Mouse (Mus musculus) embryonic facial prominence, embryonic 11.5 days (tissue): ENCODE measurements around the gene Cald1. TPM values are rescaled to one million over a fixed set of nuclear protein-coding genes. Genes with fewer than 3 reads are reported as not detected.

ENCODE experiments used
- ATAC-seq: fragments of 200-750 bp; cut with Nextera tagmentation; replicated peaks from 2 replicates; pipeline ENCODE4 v1.8.0; 2017; ENCODE audit warnings: low read depth; ENCODE audit not compliant: insufficient number of reproducible peaks, low FRiP score, low TSS enrichment
- DNase-seq: peaks from one replicate; pipeline ENCODE4 v3.0.0-alpha.2; 2015; ENCODE audit warnings: low spot score
- H3K27ac ChIP-seq: fragments of 300-500 bp; sonication (generic); replicated peaks from 2 replicates; pipeline ENCODE4 v1.5.1; 2014; ENCODE audit warnings: mild to moderate bottlenecking, low read depth, low read length, control low read depth
- H3K27me3 ChIP-seq: fragments of 300-500 bp; sonication (generic); 2 replicates; pipeline ENCODE4 v1.6.1; 2014; ENCODE audit warnings: mild to moderate bottlenecking, low read length, moderate library complexity, mixed read lengths; ENCODE audit not compliant: control insufficient read depth, insufficient read depth
- H3K36me3 ChIP-seq: fragments of 300-500 bp; sonication (generic); replicated peaks from 2 replicates; pipeline ENCODE4 v1.6.1; 2014; ENCODE audit warnings: low read depth, mild to moderate bottlenecking, low read length, moderate library complexity, mixed read lengths; ENCODE audit not compliant: control insufficient read depth, insufficient read depth
- H3K4me1 ChIP-seq: fragments of 300-500 bp; sonication (generic); 2 replicates; pipeline ENCODE4 v1.6.1; 2014; ENCODE audit warnings: low read length, mixed read lengths; ENCODE audit not compliant: control insufficient read depth, insufficient read depth
- H3K4me2 ChIP-seq: fragments of 300-500 bp; sonication (generic); 2 replicates; pipeline ENCODE4 v1.6.1; 2014; ENCODE audit warnings: low read depth, mild to moderate bottlenecking, control low read depth, low read length, moderate library complexity
- H3K4me3 ChIP-seq: fragments of 300-500 bp; sonication (generic); 2 replicates; pipeline ENCODE4 v1.5.1; 2014; ENCODE audit warnings: low read depth, low read length, control low read depth
- H3K9ac ChIP-seq: fragments of 300-500 bp; sonication (generic); replicated peaks from 2 replicates; pipeline ENCODE4 v1.6.1; 2014; ENCODE audit warnings: mild to moderate bottlenecking, control low read depth, low read length
- H3K9me3 ChIP-seq: fragments of 300-500 bp; sonication (generic); replicated peaks from 2 replicates; pipeline ENCODE4 v1.6.1; 2016; ENCODE audit warnings: mild to moderate bottlenecking, low read length, inconsistent platforms, mixed read lengths; ENCODE audit not compliant: control insufficient read depth
- WGBS: fragments of 180-500 bp; shearing (Covaris S2); extraction: QIAGEN DNeasy Blood & Tissue Kit; methylation state at CpG from one replicate; pipeline ENCODE4 v1.1.7; 2014; 5-methylcytosine and 5-hydroxymethylcytosine counted together
- polyA plus RNA-seq: library from polyadenylated mRNA; unstranded; fragments of >200 nt; fragmentation: Nextera tagmentation; extraction: Ambion mirVana; gene quantifications from 2 replicates; pipeline ENCODE4 v1.2.1, GENCODE M21; 2014

The Cald1 gene
- polyA plus RNA-seq, 1 experiment from 2014 or later, result 283 TPM

GRCm38 (mm10) chr6:34638667-34639066, 40.4 kb downstream of the Cald1 start:
- no peaks in the 10 kb centered on the region for H3K27me3 ChIP-seq
- 16% methylated on average over 2 of the region's 2 CpGs for WGBS
- H3K4me1 ChIP-seq, result peaks cover 6% of the 10 kb centered on the region; the same call in 1 of the 2 replicates
- H3K36me3 ChIP-seq, result no peaks in the 10 kb centered on the region
- no peak overlapping the region for H3K9ac ChIP-seq
- no peak overlapping the region for H3K4me3 ChIP-seq
- H3K9me3 ChIP-seq, result no peaks in the 10 kb centered on the region
- DNase-seq (peak; percentile 38), ATAC-seq (no peak)
- H3K4me2 ChIP-seq, result no peak overlapping the region
- no peak overlapping the region for H3K27ac ChIP-seq

GRCm38 (mm10) chr6:34640226-34640625, 41.9 kb downstream of the Cald1 start:
- no peak for DNase-seq
- WGBS, result 82% methylated on average over 9 of the region's 9 CpGs

GRCm38 (mm10) chr6:34641081-34641480, 42.8 kb downstream of the Cald1 start:
- H3K9me3 ChIP-seq, result no peaks in the 10 kb centered on the region
- no peaks in the 10 kb centered on the region for H3K27me3 ChIP-seq
- no peak for DNase-seq
- no peak overlapping the region for H3K4me3 ChIP-seq
- no peak overlapping the region for H3K4me2 ChIP-seq
- no peaks in the 10 kb centered on the region for H3K4me1 ChIP-seq
- no peak overlapping the region for H3K27ac ChIP-seq
- ATAC-seq, result no peak
- H3K36me3 ChIP-seq, result no peaks in the 10 kb centered on the region
- H3K9ac ChIP-seq, result no peak overlapping the region

More at GRCm38 (mm10) chr6:34640226-34640625, 41.9 kb downstream of the Cald1 start:
- H3K9ac ChIP-seq, result no peak overlapping the region
- H3K36me3 ChIP-seq, result no peaks in the 10 kb centered on the region
- no peaks in the 10 kb centered on the region for H3K9me3 ChIP-seq
- H3K27ac ChIP-seq, result no peak overlapping the region
- no peaks in the 10 kb centered on the region for H3K4me1 ChIP-seq
- H3K4me2 ChIP-seq, result no peak overlapping the region
- ATAC-seq, result no peak
- H3K27me3 ChIP-seq, result no peaks in the 10 kb centered on the region
- H3K4me3 ChIP-seq, result no peak overlapping the region

GRCm38 (mm10) chr6:34642075-34642547, 43.8 kb downstream of the Cald1 start:
- Histone ChIP-seq H3K4me1 (no peaks in the 10 kb centered on the region), H3K36me3 (no peaks in the 10 kb centered on the region), H3K9ac (no peak overlapping the region), H3K4me3 (no peak overlapping the region), H3K9me3 (no peaks in the 10 kb centered on the region), H3K27ac (no peak overlapping the region), H3K4me2 (no peak overlapping the region), H3K27me3 (no peaks in the 10 kb centered on the region)
- WGBS, result 84% methylated on average over 5 of the region's 5 CpGs
- DNase-seq (no peak), ATAC-seq (no peak)

- Histone ChIP-seq H3K9ac (no peak overlapping the region), H3K27ac (no peak overlapping the region), H3K4me2 (no peak overlapping the region), H3K9me3 (no peaks in the 10 kb centered on the region), H3K36me3 (no peaks in the 10 kb centered on the region), H3K4me3 (no peak overlapping the region), H3K4me1 (no peaks in the 10 kb centered on the region), H3K27me3 (no peaks in the 10 kb centered on the region)
- 71% methylated on average over 5 of the region's 5 CpGs for WGBS
- DNase-seq (peak; percentile 39), ATAC-seq (no peak)
These were observed 49.9 kb downstream of the Cald1 start for GRCm38 (mm10) chr6:34648017-34648787.

- 82% methylated on average over 7 of the region's 7 CpGs for WGBS
- no peak overlapping the region for H3K9ac ChIP-seq
- H3K9me3 ChIP-seq, result no peaks in the 10 kb centered on the region
- no peaks in the 10 kb centered on the region for H3K27me3 ChIP-seq
- ATAC-seq, result no peak
- no peak overlapping the region for H3K27ac ChIP-seq
- no peaks in the 10 kb centered on the region for H3K4me1 ChIP-seq
- no peaks in the 10 kb centered on the region for H3K36me3 ChIP-seq
- no peak overlapping the region for H3K4me3 ChIP-seq
- no peak overlapping the region for H3K4me2 ChIP-seq
- DNase-seq, result no peak
These were observed 53.0 kb downstream of the Cald1 start for GRCm38 (mm10) chr6:34651298-34651697.

- H3K4me2 ChIP-seq, result no peak overlapping the region
- H3K9me3 ChIP-seq, result no peaks in the 10 kb centered on the region
- no peak for ATAC-seq
- H3K36me3 ChIP-seq, result no peaks in the 10 kb centered on the region
- H3K27ac ChIP-seq, result no peak overlapping the region
- no peak overlapping the region for H3K4me3 ChIP-seq
- no peak for DNase-seq
- H3K9ac ChIP-seq, result no peak overlapping the region
- H3K27me3 ChIP-seq, result no peaks in the 10 kb centered on the region
- WGBS, result 77% methylated on average over 3 of the region's 3 CpGs
- no peaks in the 10 kb centered on the region for H3K4me1 ChIP-seq
These were observed 57.4 kb downstream of the Cald1 start for GRCm38 (mm10) chr6:34655719-34656118.

- Histone ChIP-seq H3K36me3 (no peaks in the 10 kb centered on the region), H3K4me3 (no peak overlapping the region), H3K9me3 (no peaks in the 10 kb centered on the region), H3K9ac (no peak overlapping the region), H3K4me1 (no peaks in the 10 kb centered on the region), H3K4me2 (no peak overlapping the region), H3K27me3 (no peaks in the 10 kb centered on the region), H3K27ac (no peak overlapping the region)
- ATAC-seq (no peak), DNase-seq (no peak)
- 88% methylated on average over 5 of the region's 5 CpGs for WGBS
These were observed 60.5 kb downstream of the Cald1 start for GRCm38 (mm10) chr6:34658791-34659190.
